ENCODE assay signal across 10 mouse cellular contexts in genomic region chr8:57962286-57963110, GRCm38 (mm10).
DNase-seq lines count a peak whose midpoint lies in the region; ATAC-seq and TF ChIP-seq lines count a peak whose summit lies in the region.
"Had no signal": no experiment of that assay in that cellular context is flagged by ENCODE, and none has a peak within 500 bp of the region (broad histone marks: within the 10 kb centered on the region; RNA-seq: fewer than 3 reads in every experiment).

No protein-coding gene starts in this region.

- H3K4me3 ChIP-seq in layer of hippocampus, adult 2 months = no peak overlapping the region
- H3K4me3 ChIP-seq: heart, embryonic 12.5 days had no signal

- peak; percentile 8 for DNase-seq in adrenal gland, postnatal 25 days
- DNase-seq in adrenal gland, postnatal 14 days = no peak
- peak in 1 of 2 experiments; percentile 14 for DNase-seq in layer of hippocampus, adult 2 months (ENCODE audit: low spot score in 2 of 2)
- DNase-seq in layer of hippocampus, adult 8-10 months (ENCODE audit: low spot score in 2 of 2) = no peak
- DNase-seq in gastrocnemius, postnatal 25 days = peak; percentile 8
- no peak for DNase-seq in layer of hippocampus, postnatal 36 days
- DNase-seq: lung, postnatal 36 days had no signal

- peak; percentile 89 for ATAC-seq in cerebellum, adult (ENCODE audit: insufficient number of reproducible peaks, low FRiP score, low TSS enrichment)
- no peak for ATAC-seq in megakaryocyte progenitor cell, adult 5-6 weeks (replicated peaks; ENCODE audit: poor library complexity)

- 0 out of 2 replicates have a peak, but pooled peaks have one; percentile 4 for TF ChIP-seq CTCF in layer of hippocampus, adult 2 months (conservative IDR thresholded peaks at IDR 0.05)

- H3K27ac ChIP-seq in layer of hippocampus, adult 2 months = peak overlapping the region; percentile 64; the same call in 1 of the 2 replicates

Comparison
In these comparisons a context has a peak if more than half of its experiments do, and no peak if none do; other contexts are left out.
1. DNase-seq: peak in adrenal gland, postnatal 25 days (single experiment) and gastrocnemius, postnatal 25 days (single experiment); none in adrenal gland, postnatal 14 days (single experiment), layer of hippocampus, adult 8-10 months (0 of 2) and layer of hippocampus, postnatal 36 days (0 of 2).